Mouse (Mus musculus): ENCODE measurements at regions not wholly inside any gene's neighbourhood (a gene's known extent, or its start where the extent isn't known, plus 50 kb on each side); places are given as distances from the start of the nearest gene placed in this dataset.

DNA sequence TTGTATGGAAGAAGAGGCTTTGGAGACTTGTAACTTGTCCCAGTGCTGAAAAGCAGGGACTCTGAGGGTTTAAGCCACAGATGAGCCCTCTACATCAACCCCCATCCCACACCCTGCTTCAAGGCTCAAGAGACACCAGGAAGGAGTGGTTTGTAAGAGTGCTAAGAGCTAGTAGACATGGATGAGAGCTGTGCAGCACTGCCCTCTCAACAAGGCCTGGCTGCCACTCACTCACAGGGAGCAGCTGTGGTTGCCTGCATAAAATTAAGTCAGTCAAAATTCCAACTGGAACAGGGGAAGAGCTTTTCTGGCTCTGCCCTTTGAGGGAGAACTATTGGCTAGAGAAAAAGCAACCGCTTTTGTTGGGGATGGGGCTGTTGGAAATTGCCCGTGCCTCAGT lies 225.5 kb upstream of the Tbl1xr1 start:
- TF ChIP-seq CTCF (IDR thresholded peaks at IDR 0.05; ENCODE audit: extremely low read depth, insufficient read length, insufficient replicate concordance, low read depth, low read length) (no peak), POLR2A (IDR thresholded peaks at IDR 0.05; ENCODE audit: low read depth, low read length) (no peak)

Data from small intestine, adult 2 months (tissue).